Mouse (Mus musculus) brain, adult 10 weeks (tissue): ENCODE measurements around the gene Plbd1. TPM values are rescaled to one million over a fixed set of nuclear protein-coding genes. Genes with fewer than 3 reads are reported as not detected.

Source experiments
- polyA plus RNA-seq: library from polyadenylated mRNA; stranded (reverse); fragments of 350-450 nt; fragmentation: Illumina TruSeq; extraction: RNeasy Lipid Tissue Mini Kit (QIAGEN cat#74804); gene quantifications from one replicate; pipeline ENCODE4 v1.2.3, GENCODE M21; 2015; ENCODE audit warnings: low read depth, low replicate concordance

Plbd1 gene
- 0.37 TPM for polyA plus RNA-seq

DNA sequence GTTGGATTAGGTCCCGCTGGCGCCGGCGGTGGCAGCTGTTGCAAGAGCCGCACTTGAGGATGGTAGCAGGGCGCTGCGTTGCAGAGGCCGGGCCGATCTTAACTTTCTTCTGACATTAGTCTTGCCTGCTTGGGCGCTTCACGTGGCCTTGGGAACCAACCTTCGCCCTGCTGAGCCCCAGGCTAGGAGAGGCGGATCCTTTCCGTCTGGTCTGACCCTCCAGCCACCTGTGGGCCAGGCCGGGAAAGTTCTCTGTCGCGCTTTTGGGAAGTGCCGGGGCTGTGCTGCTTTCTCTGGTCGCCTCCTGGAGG is at the start of gene Plbd1:
Plbd1 (minus strand) TSS at position 223 of the 311 bp plus-strand sequence.

Other genes starting within 250 kb of the Plbd1 start
- not detected for gene E330021D16Rik, start 246.4 kb downstream of the Plbd1 start, polyA plus RNA-seq
- 30.3 TPM for gene Atf7ip, start 155.8 kb downstream of the Plbd1 start, polyA plus RNA-seq
- 0.48 TPM for gene Gucy2c, start 119.8 kb upstream of the Plbd1 start, polyA plus RNA-seq
- gene Hist4h4, start 142.5 kb upstream of the Plbd1 start, polyA plus RNA-seq, result not detected
- gene H2afj, start 146.3 kb upstream of the Plbd1 start, polyA plus RNA-seq, result 38.7 TPM
- gene BC049715, start 165.7 kb upstream of the Plbd1 start, polyA plus RNA-seq, result 1.6 TPM
- gene Wbp11, start 166.3 kb upstream of the Plbd1 start, polyA plus RNA-seq, result 60.9 TPM
- 13.2 TPM for gene Smco3, start 173.5 kb upstream of the Plbd1 start, polyA plus RNA-seq
- 0.18 TPM for gene Art4, start 195.8 kb upstream of the Plbd1 start, polyA plus RNA-seq
- gene Mgp, start 213.9 kb upstream of the Plbd1 start, polyA plus RNA-seq, result 92.3 TPM